Mouse (Mus musculus) liver, embryonic 15.5 days (tissue): ENCODE results near the gene Tagln. TPM values are rescaled to one million over a fixed set of nuclear protein-coding genes. Genes with fewer than 3 reads are reported as not detected.

Source experiments
- ATAC-seq: fragments of 200-750 bp; cut with Nextera tagmentation; 2 replicates; pipeline ENCODE4 v1.8.0; 2017; ENCODE audit warnings: moderate number of reproducible peaks, mild to moderate bottlenecking, moderate library complexity; ENCODE audit not compliant: insufficient read depth
- H3K27ac ChIP-seq: fragments of 300-500 bp; sonication (generic); replicated peaks from 2 replicates; pipeline ENCODE4 v1.5.1; 2015; ENCODE audit warnings: mild to moderate bottlenecking, inconsistent platforms
- H3K27me3 ChIP-seq: fragments of 300-500 bp; sonication (generic); 2 replicates; pipeline ENCODE4 v1.6.1; 2015; ENCODE audit warnings: mild to moderate bottlenecking, inconsistent platforms
- H3K36me3 ChIP-seq: fragments of 300-500 bp; sonication (generic); replicated peaks from 2 replicates; pipeline ENCODE4 v1.6.1; 2015; ENCODE audit warnings: moderate library complexity, mild to moderate bottlenecking, inconsistent platforms
- H3K4me1 ChIP-seq: fragments of 300-500 bp; sonication (generic); replicated peaks from 2 replicates; pipeline ENCODE4 v1.6.1; 2015; ENCODE audit warnings: inconsistent platforms
- H3K4me2 ChIP-seq: fragments of 300-500 bp; sonication (generic); 2 replicates; pipeline ENCODE4 v1.6.1; 2015; ENCODE audit warnings: moderate library complexity, mild to moderate bottlenecking, inconsistent platforms
- H3K4me3 ChIP-seq: fragments of 300-500 bp; sonication (generic); replicated peaks from 2 replicates; pipeline ENCODE4 v1.5.1; 2015; ENCODE audit warnings: mild to moderate bottlenecking, inconsistent platforms
- H3K9ac ChIP-seq: fragments of 300-500 bp; sonication (generic); 2 replicates; pipeline ENCODE4 v1.6.1; 2015; ENCODE audit warnings: moderate library complexity, mild to moderate bottlenecking, inconsistent platforms
- H3K9me3 ChIP-seq: fragments of 300-500 bp; sonication (generic); replicated peaks from 2 replicates; pipeline ENCODE4 v1.6.1; 2016; ENCODE audit warnings: inconsistent platforms
- WGBS: fragments of 180-500 bp; shearing (Covaris S2); methylation state at CpG from one replicate; pipeline ENCODE4 v1.1.7; 2015; ENCODE audit warnings: mixed read lengths; ENCODE audit not compliant: insufficient replicate concordance; 5-methylcytosine and 5-hydroxymethylcytosine counted together
- polyA plus RNA-seq: library from polyadenylated mRNA; unstranded; fragments of >200 nt; fragmentation: Nextera tagmentation; extraction: Ambion mirVana; gene quantifications from 2 replicates; pipeline ENCODE4 v1.2.1, GENCODE M21; 2015

Tagln gene
- polyA plus RNA-seq, 1 experiment from 2014 or later = 6.3 TPM

- 0 out of 2 replicates have a peak overlapping the region, but pooled peaks have one; percentile 29 for H3K27ac ChIP-seq
- H3K9me3 ChIP-seq = no peaks in the 10 kb centered on the region
- H3K4me2 ChIP-seq = no peak overlapping the region
- H3K4me3 ChIP-seq = no peak overlapping the region
- H3K9ac ChIP-seq = no peak overlapping the region
- no peaks in the 10 kb centered on the region for H3K27me3 ChIP-seq
- H3K4me1 ChIP-seq = peaks cover 46% of the 10 kb centered on the region
- no peak for ATAC-seq
- H3K36me3 ChIP-seq = peaks cover 92% of the 10 kb centered on the region
- WGBS = 45% methylated on average over 13 of the region's 13 CpGs
Observed at GRCm38 (mm10) chr9:45944506-45945400, 8.9 kb upstream of the Tagln start.

- no peak overlapping the region for H3K9ac ChIP-seq
- 0 out of 2 replicates have a peak overlapping the region, but pooled peaks have one; percentile 29 for H3K27ac ChIP-seq
- H3K27me3 ChIP-seq = no peaks in the 10 kb centered on the region
- peaks cover 91% of the 10 kb centered on the region for H3K36me3 ChIP-seq
- peak; percentile 71 for ATAC-seq
- H3K4me3 ChIP-seq = no peak overlapping the region
- no peaks in the 10 kb centered on the region for H3K9me3 ChIP-seq
- no peak overlapping the region for H3K4me2 ChIP-seq
- H3K4me1 ChIP-seq = peaks cover 46% of the 10 kb centered on the region
- 81% methylated on average over 8 of the region's 8 CpGs for WGBS
Observed at GRCm38 (mm10) chr9:45943628-45944505, 8.0 kb upstream of the Tagln start.

GRCm38 (mm10) chr9:45942916-45943315 is 7.1 kb upstream of the Tagln start:
- H3K4me1 ChIP-seq = peaks cover 46% of the 10 kb centered on the region
- H3K9me3 ChIP-seq = no peaks in the 10 kb centered on the region
- WGBS = 25% methylated on average over 8 of the region's 8 CpGs
- peak overlapping the region; percentile 15 for H3K4me2 ChIP-seq
- ATAC-seq = peak; percentile 77
- H3K27ac ChIP-seq = no peak overlapping the region
- H3K36me3 ChIP-seq = peaks cover 91% of the 10 kb centered on the region
- no peaks in the 10 kb centered on the region for H3K27me3 ChIP-seq
- H3K4me3 ChIP-seq = no peak overlapping the region
- no peak overlapping the region for H3K9ac ChIP-seq

- Histone ChIP-seq H3K9ac (no peak overlapping the region), H3K4me3 (no peak overlapping the region), H3K9me3 (no peaks in the 10 kb centered on the region), H3K4me1 (peaks cover 46% of the 10 kb centered on the region), H3K36me3 (peaks cover 86% of the 10 kb centered on the region), H3K27me3 (no peaks in the 10 kb centered on the region), H3K27ac (no peak overlapping the region), H3K4me2 (peak overlapping the region; percentile 15)
- peak; percentile 60 for ATAC-seq
- 65% methylated on average over 16 of the region's 16 CpGs for WGBS
Observed at GRCm38 (mm10) chr9:45942464-45942863, 6.6 kb upstream of the Tagln start.

GRCm38 (mm10) chr9:45941329-45941888 is 5.6 kb upstream of the Tagln start:
- Histone ChIP-seq H3K9me3 (no peaks in the 10 kb centered on the region), H3K36me3 (peaks cover 76% of the 10 kb centered on the region), H3K27me3 (0 out of 2 replicates have a peak, but pooled peaks cover 2% of the 10 kb centered on the region), H3K4me2 (no peak overlapping the region), H3K27ac (no peak overlapping the region), H3K4me3 (no peak overlapping the region), H3K4me1 (peaks cover 46% of the 10 kb centered on the region), H3K9ac (no peak overlapping the region)
- no peak for ATAC-seq
- 70% methylated on average over 18 of the region's 18 CpGs for WGBS

- H3K4me2 ChIP-seq = no peak overlapping the region
- no peak for ATAC-seq
- 81% methylated on average over 6 of the region's 6 CpGs for WGBS
- H3K4me3 ChIP-seq = no peak overlapping the region
- H3K27me3 ChIP-seq = peaks cover 15% of the 10 kb centered on the region
- peaks cover 60% of the 10 kb centered on the region for H3K36me3 ChIP-seq
- H3K9ac ChIP-seq = no peak overlapping the region
- no peaks in the 10 kb centered on the region for H3K9me3 ChIP-seq
- H3K27ac ChIP-seq = no peak overlapping the region
- peaks cover 38% of the 10 kb centered on the region for H3K4me1 ChIP-seq
Observed at GRCm38 (mm10) chr9:45939794-45940193, 3.9 kb upstream of the Tagln start.

- no peak overlapping the region for H3K4me2 ChIP-seq
- peaks cover 53% of the 10 kb centered on the region for H3K36me3 ChIP-seq
- ATAC-seq = no peak
- peaks cover 31% of the 10 kb centered on the region for H3K4me1 ChIP-seq
- H3K9ac ChIP-seq = no peak overlapping the region
- no peak overlapping the region for H3K4me3 ChIP-seq
- 66% methylated on average over 15 of the region's 15 CpGs for WGBS
- no peak overlapping the region for H3K27ac ChIP-seq
- no peaks in the 10 kb centered on the region for H3K9me3 ChIP-seq
- peaks cover 19% of the 10 kb centered on the region for H3K27me3 ChIP-seq
Observed at GRCm38 (mm10) chr9:45938952-45939637, 3.2 kb upstream of the Tagln start.

- H3K9me3 ChIP-seq = no peaks in the 10 kb centered on the region
- H3K27me3 ChIP-seq = peaks cover 19% of the 10 kb centered on the region
- peaks cover 43% of the 10 kb centered on the region for H3K36me3 ChIP-seq
- H3K9ac ChIP-seq = no peak overlapping the region
- H3K4me2 ChIP-seq = no peak overlapping the region
- no peak overlapping the region for H3K27ac ChIP-seq
- peaks cover 21% of the 10 kb centered on the region for H3K4me1 ChIP-seq
- WGBS = 80% methylated on average over 8 of the region's 8 CpGs
- no peak overlapping the region for H3K4me3 ChIP-seq
- ATAC-seq = no peak
Observed at GRCm38 (mm10) chr9:45938088-45938487, 2.2 kb upstream of the Tagln start.

- Histone ChIP-seq H3K36me3 (peaks cover 31% of the 10 kb centered on the region), H3K9me3 (no peaks in the 10 kb centered on the region), H3K9ac (no peak overlapping the region), H3K27me3 (peaks cover 19% of the 10 kb centered on the region), H3K4me1 (peaks cover 9% of the 10 kb centered on the region), H3K4me3 (no peak overlapping the region), H3K4me2 (no peak overlapping the region), H3K27ac (no peak overlapping the region)
- ATAC-seq = peak; percentile 56; the same call in 1 of the 2 replicates
- WGBS = 16% methylated on average over 3 of the region's 3 CpGs
Observed at GRCm38 (mm10) chr9:45936883-45937282, 1.0 kb upstream of the Tagln start.

- H3K9ac ChIP-seq = no peak overlapping the region
- 60% methylated on average over 11 of the region's 11 CpGs for WGBS
- no peak overlapping the region for H3K4me3 ChIP-seq
- peaks cover 37% of the 10 kb centered on the region for H3K36me3 ChIP-seq
- peak; percentile 37 for ATAC-seq
- H3K4me2 ChIP-seq = peak overlapping the region; percentile 38; the same call in 1 of the 2 replicates
- H3K27me3 ChIP-seq = peaks cover 19% of the 10 kb centered on the region
- H3K9me3 ChIP-seq = no peaks in the 10 kb centered on the region
- H3K27ac ChIP-seq = peak overlapping the region; percentile 64
- no peaks in the 10 kb centered on the region; the same call in 1 of the 2 replicates for H3K4me1 ChIP-seq
Observed at GRCm38 (mm10) chr9:45932571-45933415, 3.1 kb downstream of the Tagln start.
